Mouse (Mus musculus) retina, postnatal 7 days (tissue): ENCODE data around the gene Fyco1.
"Not testable (repeated sequence)": the region's sequence is repeated elsewhere in the genome, so short reads cannot be mapped to it uniquely, and the experiment has no call there.

Experiments
- DNase-seq: peaks from one replicate; pipeline ENCODE4 v3.0.0-alpha.2; 2012; ENCODE audit warnings: low read depth, low spot score

The Fyco1 gene

DNA sequence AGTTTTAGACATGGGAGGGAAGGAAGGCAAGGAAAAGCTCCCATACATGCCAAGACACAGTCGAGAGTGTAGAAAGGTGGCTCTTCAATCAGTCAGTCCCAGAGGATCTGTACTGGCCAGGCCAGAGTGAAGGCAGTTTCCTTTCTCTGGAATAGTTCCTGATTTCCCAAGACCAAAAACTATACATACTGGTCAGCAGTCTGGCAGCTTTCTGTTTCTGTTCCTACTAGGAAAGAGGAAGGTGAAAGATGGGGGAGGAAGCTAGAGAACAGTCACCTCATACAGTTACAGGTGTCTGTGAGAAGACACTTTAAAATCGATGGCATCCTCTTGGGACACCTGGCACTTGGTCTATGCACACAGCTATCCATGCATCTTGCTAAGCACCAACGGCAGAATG, 36.3 kb downstream of the Fyco1 start:
- DNase-seq = no peak

- no peak for DNase-seq
Observed at GRCm38 (mm10) chr9:123814821-123815220, 36.9 kb downstream of the Fyco1 start.

DNA sequence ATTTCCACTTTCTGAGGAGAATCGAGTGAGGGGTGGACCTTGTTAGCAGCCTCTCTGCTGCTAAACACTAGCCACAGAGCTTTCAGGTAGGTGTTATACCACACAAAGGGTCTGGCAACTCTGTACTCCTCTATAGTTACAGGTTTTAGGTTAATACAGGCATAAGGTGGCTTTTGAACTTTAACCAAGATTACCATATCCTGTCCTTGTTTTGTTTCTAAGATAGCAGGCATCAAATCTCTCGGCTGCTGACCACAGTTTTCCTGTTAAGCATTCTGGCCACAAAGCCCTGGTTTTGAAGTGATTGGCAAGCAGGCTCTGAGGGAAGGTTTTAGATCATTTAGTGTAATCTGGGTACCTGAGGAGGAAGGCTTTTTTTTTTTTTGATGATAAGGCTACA, 37.4 kb downstream of the Fyco1 start:
- no peak for DNase-seq

GRCm38 (mm10) chr9:123811831-123812230, 39.9 kb downstream of the Fyco1 start:
- DNase-seq = no peak

DNA sequence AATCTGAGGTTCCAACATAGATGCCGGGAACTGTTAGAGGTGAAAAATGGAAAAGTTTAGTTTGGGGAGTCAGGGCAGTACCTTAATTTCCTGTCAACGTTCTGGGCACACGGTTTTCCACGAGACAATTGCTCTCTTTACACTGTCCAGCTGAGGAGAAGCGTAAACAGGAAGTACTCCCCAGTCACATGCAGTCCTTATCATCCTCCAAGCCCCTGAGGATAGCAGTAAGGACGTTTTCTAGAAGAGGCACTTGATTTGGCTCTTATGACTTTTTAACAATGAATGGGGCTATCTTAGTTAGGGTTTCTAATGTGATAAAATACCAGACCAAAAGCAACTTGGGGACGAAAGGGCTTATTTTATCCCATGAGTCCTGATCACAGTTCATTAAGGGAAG, 43.1 kb downstream of the Fyco1 start:
- DNase-seq = no peak

DNA sequence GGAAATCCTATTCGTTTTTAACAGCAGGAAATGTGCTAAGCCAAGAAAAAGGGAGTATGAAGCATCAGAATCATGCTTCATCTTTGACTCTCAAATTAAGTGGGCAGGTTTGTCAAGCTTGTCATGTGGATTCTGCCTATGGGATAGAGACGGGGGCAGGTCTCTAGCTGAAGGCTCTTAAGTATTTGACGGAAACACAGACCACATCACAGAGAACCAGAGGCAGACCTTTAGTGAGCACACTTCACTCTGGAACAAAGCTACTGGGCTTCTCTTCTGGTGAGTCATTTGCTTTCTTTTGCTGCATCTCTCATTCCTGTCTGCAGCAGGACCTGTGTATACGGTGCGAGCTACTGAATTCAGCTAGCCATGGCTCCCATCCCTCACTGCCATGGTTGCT, 45.4 kb downstream of the Fyco1 start, which contains the start of gene Cxcr6:
TSS of gene Cxcr6 (plus strand) at position 209 of the 400 bp plus-strand sequence.
- no peak for DNase-seq

GRCm38 (mm10) chr9:123805241-123805640, 46.5 kb downstream of the Fyco1 start:
- DNase-seq = no peak

DNA sequence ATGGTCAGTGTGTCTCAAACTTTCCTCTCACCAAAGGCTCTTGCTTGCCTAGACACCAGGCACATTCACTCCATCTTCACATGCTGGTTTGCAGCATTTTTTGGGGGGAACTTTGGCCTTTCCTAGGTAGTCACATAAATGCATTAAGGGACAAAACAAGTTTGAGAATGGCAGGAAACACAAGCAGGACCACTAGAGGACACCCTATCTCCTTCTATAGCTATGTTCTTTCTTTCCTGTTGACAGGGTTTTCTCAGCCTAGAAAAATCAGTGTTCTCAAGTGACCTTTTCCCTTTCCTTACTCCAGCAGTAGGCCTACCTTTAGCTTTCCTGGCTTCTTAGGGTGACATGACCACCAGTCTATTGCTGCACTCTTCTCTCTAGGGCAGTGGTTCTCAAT, 48.8 kb downstream of the Fyco1 start:
- no peak for DNase-seq

GRCm38 (mm10) chr9:123802421-123802820, 49.3 kb downstream of the Fyco1 start:
- no peak for DNase-seq

DNA sequence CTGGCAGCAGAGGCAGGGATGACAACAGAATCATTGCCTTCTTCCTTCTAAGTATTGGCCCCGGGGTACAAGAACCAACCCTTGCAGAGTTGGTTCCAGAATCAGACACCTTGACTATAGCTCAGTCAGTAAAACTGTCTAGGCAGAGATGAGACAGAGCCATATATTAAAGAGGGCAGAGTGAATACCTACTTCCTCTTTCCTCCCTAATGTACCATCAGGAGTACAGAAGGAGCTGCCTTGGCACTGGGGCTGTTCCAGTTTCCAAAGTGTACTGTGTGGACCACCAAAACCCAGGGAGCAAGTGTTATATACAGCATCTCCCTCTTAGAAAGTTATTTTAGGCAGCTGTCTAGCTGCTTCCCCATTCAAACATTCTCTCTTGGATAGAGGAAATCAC, 50.2 kb downstream of the Fyco1 start:
- no peak for DNase-seq

DNA sequence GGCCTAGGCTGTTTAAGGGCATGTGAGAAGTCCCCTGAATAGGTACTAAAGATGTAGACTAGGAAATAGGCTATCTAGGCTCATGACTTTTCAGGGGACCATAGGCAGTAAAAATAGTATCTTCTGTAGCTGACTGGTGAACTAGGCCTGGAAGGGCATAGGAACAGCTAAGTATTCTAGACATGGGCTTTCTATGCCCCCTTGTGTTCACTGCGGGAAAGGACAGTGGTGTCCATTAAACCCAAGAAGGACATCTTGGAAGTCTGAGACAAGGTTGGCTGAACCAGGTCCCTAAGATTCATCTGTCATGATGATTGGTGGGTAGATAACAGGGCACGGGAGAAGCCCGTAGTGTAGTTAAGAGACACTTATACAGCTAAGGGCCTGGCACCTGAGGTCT, 55.5 kb downstream of the Fyco1 start:
- peak; percentile 28 for DNase-seq

DNA sequence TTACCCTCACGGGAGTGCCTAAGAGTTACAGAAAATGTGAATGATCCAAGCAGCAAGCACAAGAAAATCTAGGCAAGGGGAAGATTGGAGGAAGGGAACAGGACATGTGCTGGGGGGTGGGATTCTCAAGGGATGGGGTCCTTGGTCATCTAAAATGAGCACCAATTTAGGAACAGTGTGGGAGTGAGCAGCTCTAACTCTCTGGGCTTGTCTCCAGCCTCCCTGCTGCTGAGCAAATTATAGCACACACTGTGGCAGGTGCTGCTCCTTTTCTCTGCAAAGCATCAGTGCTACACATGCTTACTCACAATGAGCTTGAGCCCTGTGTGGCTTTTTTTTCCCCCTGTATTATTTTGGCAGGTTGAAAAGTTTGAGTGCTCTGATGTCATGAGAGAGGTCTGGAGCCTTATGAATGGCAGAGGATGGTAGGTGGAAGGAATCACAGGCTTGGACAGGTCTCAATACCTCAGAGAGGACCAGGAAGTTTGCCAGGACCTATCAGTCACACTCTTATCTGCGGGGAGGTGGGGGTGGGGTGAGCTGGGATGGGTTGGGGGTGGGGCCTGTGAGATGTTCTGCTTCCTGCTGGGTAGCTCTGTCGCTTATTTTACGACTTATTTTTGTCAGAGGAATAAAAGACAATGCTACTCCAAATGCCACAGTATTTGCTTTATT, 62.7 kb downstream of the Fyco1 start:
- DNase-seq = no peak

GRCm38 (mm10) chr9:123773299-123773698, 78.4 kb downstream of the Fyco1 start:
- not testable (repeated sequence) for DNase-seq

- no peak for DNase-seq
Observed at GRCm38 (mm10) chr9:123769532-123769931, 82.2 kb downstream of the Fyco1 start.

DNA sequence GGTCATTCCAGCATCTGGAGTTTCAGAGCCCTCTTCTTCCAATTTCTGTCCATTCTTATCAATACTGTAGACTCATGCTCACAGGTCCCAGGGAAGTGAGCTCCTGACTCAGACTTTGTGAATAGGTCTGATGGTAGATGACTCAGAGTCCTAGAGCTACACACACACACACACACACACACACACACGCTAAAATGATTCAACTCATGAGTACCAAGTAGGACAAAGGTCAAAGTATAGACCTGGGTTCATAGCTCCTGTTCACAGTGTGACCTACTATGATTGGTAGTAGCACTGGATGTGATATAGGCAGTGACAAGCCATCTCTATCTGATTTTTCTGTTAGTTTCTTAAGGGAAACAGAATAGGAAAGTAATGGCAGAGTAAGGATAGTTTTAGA, 83.3 kb downstream of the Fyco1 start:
- no peak for DNase-seq

- no peak for DNase-seq
Observed at GRCm38 (mm10) chr9:123766996-123767395, 84.7 kb downstream of the Fyco1 start.

GRCm38 (mm10) chr9:123763771-123764170, 87.9 kb downstream of the Fyco1 start:
- no peak for DNase-seq

- no peak for DNase-seq
Observed at GRCm38 (mm10) chr9:123762886-123763285, 88.8 kb downstream of the Fyco1 start.

GRCm38 (mm10) chr9:123760806-123761205, 90.9 kb downstream of the Fyco1 start:
- no peak for DNase-seq

- no peak for DNase-seq
Observed at GRCm38 (mm10) chr9:123758645-123759044, 93.1 kb downstream of the Fyco1 start.

- no peak for DNase-seq
Observed at GRCm38 (mm10) chr9:123758156-123758555, 93.5 kb downstream of the Fyco1 start.

DNA sequence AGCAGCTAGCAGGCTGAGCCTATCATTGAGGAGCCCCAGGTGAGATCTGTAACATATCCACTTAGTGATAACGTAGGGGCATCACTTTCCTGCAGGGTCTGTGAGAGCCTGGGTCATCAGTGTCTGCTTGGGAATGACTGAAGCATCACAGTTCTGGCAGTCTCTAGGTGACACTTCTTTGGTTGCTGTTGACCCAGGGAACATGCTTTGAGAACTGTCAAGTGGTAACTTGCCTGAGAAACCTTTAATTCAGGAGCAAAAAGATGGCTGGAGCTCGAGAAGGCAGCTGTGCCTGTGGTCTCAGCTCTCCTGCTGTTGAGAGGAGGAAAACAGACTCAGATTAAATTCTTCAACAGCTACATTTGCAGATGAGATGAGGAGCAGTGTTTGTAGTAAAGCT, 94.4 kb downstream of the Fyco1 start:
- DNase-seq = no peak

GRCm38 (mm10) chr9:123756752-123757151, 94.9 kb downstream of the Fyco1 start:
- no peak for DNase-seq

GRCm38 (mm10) chr9:123754333-123754732, 97.4 kb downstream of the Fyco1 start:
- DNase-seq = no peak
